Mouse (Mus musculus): ENCODE data around the gene Ccdc191. TPM values are rescaled to one million over a fixed set of nuclear protein-coding genes. Genes with fewer than 3 reads are reported as not detected.

Gene Ccdc191
- polyA plus RNA-seq (2014; fragmentation: Illumina TruSeq; extraction: RNeasy Lipid Tissue Mini Kit (QIAGEN cat#74804); ENCODE audit: low read depth, low replicate concordance), result 5.9 TPM

DNA sequence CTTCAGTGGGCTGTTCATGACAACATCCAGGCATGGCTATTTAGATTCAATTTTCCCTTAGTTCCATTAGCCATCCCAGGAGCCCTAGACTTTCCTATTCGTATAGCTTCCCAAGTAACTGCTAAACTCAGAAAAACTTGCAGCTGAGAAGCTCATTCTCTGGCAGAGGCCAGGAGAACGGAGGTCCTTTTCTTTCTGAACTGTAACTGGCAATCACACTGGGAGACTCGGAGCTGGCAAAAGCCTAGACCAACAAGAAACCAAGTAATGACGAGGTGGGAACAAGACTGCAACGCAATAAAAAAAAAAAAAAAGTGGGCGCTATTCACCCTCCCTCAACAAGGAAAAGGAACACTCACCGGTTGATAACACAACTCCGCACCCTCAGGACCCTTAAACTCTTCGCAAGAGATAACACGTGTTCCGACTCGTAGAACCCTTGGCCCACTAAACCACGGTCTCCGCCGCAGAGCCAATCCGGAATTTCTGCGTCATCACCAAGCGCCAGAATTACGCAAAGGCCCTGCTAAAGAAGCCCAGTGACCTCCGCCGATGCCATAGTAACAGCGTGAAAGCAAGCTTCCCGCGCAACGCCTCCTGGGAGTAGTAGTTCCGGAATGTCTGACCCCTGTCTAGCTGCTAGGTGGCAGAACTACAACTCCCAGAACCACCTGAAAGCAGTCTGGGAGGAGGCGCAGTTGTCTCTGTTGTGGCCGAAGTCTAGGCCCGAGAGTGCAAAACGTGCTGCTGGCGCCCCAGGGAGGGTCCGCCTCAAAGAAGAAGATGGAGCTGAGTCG lies at the start of gene Ccdc191:
TSS of gene Ccdc191 (plus strand) at position 593 of the 797 bp plus-strand sequence.

DNA sequence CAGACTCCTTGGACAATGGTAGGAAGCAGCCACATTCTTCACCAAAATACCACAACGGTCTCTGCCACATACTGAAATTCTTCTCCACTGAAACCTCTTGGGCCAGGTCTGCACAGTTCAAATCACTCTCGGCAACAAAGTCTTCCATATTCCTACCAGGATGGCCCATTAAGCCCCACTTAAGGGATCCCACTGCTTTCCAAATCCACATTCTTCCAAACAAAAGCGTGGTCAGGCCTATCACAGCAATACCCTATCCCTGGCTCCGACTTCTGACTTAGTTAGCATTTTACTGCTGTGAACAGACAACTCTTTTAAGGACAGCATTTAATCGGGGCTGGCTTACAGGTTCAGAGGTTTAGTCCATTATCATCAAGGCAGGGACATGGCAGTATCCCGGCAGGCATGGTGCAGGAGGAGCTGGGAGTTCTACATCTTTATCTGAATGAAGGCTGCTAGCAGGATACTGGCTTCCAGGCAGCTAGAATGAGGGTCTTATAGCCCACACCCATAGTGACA lies 36.8 kb downstream of the Ccdc191 start, which contains the start of gene Qtrt2:
TSS of gene Qtrt2 (minus strand) at position 469 of the 519 bp plus-strand sequence.

GRCm38 (mm10) chr16:43979328-43980109 lies 89.9 kb downstream of the Ccdc191 start, which contains the start of gene Zdhhc23:
TSS of gene Zdhhc23 (minus strand) at chr16:43979791.

Other genes with a start within 250 kb of the Ccdc191 start
- not detected for gene Tigit, start 225.7 kb upstream of the Ccdc191 start, polyA plus RNA-seq (2014; fragmentation: Illumina TruSeq; extraction: RNeasy Lipid Tissue Mini Kit (QIAGEN cat#74804); ENCODE audit: low read depth, low replicate concordance)
- gene Drd3, start 135.8 kb upstream of the Ccdc191 start, polyA plus RNA-seq (2014; fragmentation: Illumina TruSeq; extraction: RNeasy Lipid Tissue Mini Kit (QIAGEN cat#74804); ENCODE audit: low read depth, low replicate concordance), result 0.21 TPM
- 12.4 TPM for gene Qtrt2, start 37.0 kb downstream of the Ccdc191 start, polyA plus RNA-seq (2014; fragmentation: Illumina TruSeq; extraction: RNeasy Lipid Tissue Mini Kit (QIAGEN cat#74804); ENCODE audit: low read depth, low replicate concordance)
- gene Zdhhc23, start 90.0 kb downstream of the Ccdc191 start, polyA plus RNA-seq (2014; fragmentation: Illumina TruSeq; extraction: RNeasy Lipid Tissue Mini Kit (QIAGEN cat#74804); ENCODE audit: low read depth, low replicate concordance), result 1.1 TPM
- 5.1 TPM for gene Gramd1c, start 173.5 kb downstream of the Ccdc191 start, polyA plus RNA-seq (2014; fragmentation: Illumina TruSeq; extraction: RNeasy Lipid Tissue Mini Kit (QIAGEN cat#74804); ENCODE audit: low read depth, low replicate concordance)
- 55.5 TPM for gene Atp6v1a, start 249.9 kb downstream of the Ccdc191 start, polyA plus RNA-seq (2014; fragmentation: Illumina TruSeq; extraction: RNeasy Lipid Tissue Mini Kit (QIAGEN cat#74804); ENCODE audit: low read depth, low replicate concordance)

All from adipose tissue, adult 10 weeks (tissue).